Mouse (Mus musculus) lung, postnatal 10 days (tissue): Measurements from ENCODE around the gene Zdhhc15.
"Not testable (repeated sequence)": the region's sequence is repeated elsewhere in the genome, so short reads cannot be mapped to it uniquely, and the experiment has no call there.

ENCODE experiments used
- DNase-seq: peaks from one replicate; pipeline ENCODE4 v3.0.0; 2021

Zdhhc15 gene

DNA sequence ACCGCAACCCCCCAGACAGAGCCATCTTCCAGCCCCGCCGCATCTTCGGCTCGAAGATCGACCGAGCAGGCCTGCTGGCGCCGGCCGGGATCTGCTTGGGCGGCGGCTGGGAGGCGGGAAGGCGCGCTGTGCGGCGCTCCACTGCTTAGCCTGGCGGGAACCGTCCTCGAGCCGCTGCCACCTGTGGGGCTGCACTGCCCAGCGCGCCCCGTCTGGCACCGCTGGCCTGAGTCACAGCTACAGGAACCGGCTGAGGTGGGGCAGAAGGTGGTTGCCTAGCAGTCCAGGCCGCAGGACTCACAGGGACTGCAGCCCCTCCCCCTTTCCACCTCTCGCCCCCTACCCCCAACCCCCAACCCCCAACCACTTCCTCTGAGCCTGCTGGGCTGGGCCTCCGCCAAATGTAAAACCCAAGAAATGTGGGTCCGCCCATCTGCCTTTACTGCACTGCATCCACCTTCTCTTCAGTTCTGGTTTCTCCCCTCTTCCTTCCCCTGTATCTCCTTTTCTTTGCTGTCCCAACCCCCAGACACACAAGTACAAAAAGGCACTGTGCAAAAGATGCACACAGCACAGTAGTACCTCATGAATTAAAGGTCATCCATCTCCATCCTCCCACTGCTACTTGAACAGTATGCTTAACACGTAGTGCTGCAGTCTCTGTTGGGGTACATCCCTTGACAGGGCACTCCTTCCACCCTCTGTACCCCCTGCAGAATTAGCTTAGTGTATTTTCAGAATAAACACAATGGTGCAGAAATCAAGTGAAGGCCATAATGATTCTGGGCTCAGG lies at the start of gene Zdhhc15:
Gene Zdhhc15 (minus strand): TSS at position 308 of the 793 bp plus-strand sequence.
- DNase-seq, result peak; percentile 65

DNA sequence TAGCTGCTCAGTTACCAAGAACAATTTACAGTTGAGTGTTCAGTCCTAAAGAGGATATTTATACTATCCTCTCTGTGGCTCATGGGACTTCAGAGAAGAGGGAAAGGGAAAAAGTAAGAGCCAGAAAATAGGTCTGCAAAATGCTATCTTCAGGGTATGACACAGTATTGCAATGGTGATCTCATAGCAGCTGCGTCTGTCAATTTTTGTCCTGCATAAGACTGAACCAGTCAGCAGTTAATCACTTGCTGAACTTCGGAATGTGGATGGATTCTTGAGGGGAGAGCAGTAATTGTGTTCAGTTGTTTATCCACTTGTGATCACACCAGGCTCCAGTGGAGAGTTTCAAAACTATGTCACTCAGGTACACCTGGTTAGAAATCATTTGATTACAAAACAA lies 37.1 kb upstream of the Zdhhc15 start:
- DNase-seq, result no peak

- peak; percentile 1 for DNase-seq
Observed at GRCm38 (mm10) chrX:104669850-104670756, 761 bp downstream of the Zdhhc15 start.

DNA sequence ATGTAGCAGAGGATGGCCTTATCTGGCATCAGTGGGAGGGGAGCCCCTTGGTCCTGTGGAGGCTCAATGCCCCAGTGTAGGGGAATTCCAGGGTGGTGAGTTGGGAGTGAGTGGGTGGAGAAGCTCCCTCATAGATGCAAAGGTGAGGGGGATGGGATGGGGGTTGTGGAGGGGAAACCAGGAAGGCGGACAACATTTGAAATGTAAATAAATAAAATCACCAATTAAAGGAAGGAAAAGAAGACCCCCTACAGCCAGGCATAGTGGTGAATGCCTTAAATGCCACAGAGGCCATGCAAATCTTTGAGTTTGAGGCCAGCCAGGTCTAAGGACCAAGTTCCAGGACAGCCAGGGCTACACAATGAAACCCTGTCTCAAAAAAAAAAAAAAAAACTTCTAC lies 13.9 kb downstream of the Zdhhc15 start:
- DNase-seq, result no peak

DNA sequence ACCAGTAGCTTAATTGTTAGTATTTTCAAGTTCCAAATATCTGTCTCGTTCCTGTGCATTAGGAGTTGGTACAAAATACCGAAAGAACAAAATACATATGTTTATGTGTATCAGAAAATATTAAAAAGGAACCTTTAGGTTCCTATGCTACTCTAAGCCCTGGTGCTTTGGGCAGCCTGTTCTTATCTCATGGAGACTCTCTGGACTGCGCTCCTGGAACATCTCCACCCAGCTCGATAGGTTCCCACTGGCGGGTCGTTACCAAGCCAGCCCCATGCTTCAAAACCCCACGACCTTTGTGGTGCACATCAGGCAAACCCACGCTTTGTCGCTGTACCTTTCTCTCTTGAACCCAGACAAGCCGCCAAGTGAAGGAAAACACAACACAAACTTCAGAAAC lies 58.3 kb downstream of the Zdhhc15 start:
- no peak for DNase-seq

- not testable (repeated sequence) for DNase-seq
Observed at GRCm38 (mm10) chrX:104603738-104604430, 67.0 kb downstream of the Zdhhc15 start.

DNA sequence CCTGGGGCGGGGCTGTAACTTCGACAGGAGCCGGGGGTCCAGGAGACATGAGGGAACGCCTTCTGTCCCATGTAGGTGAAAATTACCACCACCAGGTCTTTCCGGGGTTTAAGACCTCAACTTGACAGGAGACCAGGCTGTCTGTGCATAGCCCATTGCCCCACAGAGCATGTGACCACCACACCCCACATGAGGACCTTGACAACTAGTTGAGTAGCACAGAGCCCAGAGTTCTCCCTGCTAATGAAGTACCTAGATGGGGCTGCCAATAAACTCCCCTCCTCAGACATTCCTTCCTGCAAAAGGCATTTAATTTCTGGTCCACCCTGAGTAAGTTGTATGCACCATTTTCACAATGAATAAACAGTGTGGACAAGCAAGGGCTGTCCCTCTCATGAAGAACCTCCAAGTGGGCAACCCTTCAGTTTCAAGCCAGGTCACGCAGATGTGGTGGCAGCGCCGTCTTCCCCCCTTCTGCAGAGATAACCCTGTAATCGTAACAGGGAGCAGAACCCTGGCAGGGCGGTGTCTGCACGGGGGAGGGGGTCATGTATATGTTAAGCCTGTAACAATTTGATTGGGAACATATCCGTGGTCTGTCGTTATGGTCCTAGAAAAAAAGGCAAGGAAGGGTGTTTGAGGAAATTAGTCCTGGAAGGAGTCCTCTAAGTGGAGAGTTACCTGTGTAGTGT lies 68.5 kb downstream of the Zdhhc15 start:
- DNase-seq, result not testable (repeated sequence)

GRCm38 (mm10) chrX:104573946-104574345 lies 96.9 kb downstream of the Zdhhc15 start:
- no peak for DNase-seq

- peak; percentile 20 for DNase-seq
Observed at GRCm38 (mm10) chrX:104567497-104567896, 103.4 kb downstream of the Zdhhc15 start.

GRCm38 (mm10) chrX:104545283-104545682 lies 125.6 kb downstream of the Zdhhc15 start:
- DNase-seq, result no peak

DNA sequence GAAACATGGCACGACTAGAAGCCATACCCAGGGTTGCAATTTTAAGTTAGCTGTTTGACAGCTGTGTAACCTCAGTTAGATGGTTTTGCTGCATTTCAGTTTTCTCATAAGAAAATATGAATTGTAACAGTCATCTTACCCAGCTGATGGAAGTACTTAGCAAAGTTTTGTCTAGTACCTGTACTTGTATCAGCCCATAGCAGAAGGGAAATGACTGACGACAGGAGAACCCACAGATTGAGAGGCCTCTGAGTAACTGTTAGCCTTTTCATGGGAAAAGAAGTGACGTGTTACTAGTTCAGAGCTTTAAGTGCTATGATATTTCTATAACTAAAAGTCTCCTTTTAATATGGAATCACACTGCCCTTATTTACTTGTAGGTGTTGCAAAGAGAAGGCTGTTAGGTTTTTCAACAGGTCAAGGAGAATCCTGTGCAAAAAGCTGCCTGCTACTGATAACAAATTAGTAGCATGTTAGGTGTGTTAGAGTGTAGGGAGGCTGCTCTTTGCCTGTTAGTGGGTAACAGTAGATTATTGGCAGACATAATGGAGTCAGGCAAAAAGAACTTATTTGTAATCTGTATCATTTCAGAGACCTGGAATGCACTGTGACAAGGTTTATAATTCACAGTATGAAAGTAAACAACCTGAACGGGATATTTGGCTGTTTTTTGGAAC lies 126.8 kb downstream of the Zdhhc15 start:
- DNase-seq, result no peak

DNA sequence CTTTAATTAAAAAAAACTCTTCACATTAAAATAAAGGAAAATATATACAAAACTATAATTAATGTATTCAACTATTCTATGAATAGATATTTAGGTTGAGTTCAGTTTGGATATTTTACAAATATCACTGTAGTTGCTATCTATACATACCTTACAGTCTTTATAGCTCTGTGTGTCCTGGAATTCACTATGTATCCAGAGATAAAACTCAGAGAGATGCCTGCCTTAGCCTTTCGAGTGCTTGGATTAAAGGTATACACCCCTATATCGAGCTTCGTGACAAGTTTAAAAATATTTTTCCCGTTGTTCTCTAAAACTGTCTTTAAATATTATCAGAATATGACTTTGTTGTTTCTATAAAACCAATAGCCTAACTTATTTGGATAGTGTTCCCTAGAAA lies 128.2 kb downstream of the Zdhhc15 start:
- no peak for DNase-seq

- no peak for DNase-seq
Observed at GRCm38 (mm10) chrX:104501765-104502164, 169.1 kb downstream of the Zdhhc15 start.

DNA sequence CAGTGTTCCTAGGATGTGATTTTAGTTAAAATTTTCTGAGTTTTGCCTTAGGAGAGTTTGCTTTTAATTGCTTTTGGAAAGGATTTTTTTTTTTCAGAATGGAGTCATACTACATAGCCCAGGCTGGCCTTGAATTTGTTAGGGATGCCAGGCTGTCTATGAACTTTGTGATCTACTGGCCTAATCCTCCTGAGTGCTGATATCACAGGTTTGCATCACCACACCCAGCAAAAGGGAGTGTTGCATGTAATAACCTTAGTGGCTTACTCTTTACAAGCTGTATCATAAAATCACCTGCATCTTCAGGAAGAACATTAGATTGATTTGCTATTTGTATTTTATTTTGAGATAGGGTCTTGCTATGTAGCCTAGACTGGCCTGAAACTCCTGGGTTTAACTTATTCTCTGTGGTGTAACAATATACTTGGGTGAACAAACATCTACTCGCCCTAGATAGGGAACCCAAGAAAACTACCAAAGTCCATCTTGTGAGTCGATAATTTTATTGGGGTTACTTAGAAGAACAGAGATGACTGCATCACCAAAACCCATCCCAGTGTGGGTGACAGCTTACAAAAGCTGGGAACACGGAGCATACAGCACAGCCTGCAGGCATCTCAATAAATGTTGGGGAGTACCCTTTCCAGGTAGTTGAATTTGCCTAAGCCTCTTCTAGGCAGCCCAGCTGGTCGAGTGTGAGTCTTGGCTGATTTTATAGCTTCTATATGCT lies 181.1 kb downstream of the Zdhhc15 start:
- no peak for DNase-seq

DNA sequence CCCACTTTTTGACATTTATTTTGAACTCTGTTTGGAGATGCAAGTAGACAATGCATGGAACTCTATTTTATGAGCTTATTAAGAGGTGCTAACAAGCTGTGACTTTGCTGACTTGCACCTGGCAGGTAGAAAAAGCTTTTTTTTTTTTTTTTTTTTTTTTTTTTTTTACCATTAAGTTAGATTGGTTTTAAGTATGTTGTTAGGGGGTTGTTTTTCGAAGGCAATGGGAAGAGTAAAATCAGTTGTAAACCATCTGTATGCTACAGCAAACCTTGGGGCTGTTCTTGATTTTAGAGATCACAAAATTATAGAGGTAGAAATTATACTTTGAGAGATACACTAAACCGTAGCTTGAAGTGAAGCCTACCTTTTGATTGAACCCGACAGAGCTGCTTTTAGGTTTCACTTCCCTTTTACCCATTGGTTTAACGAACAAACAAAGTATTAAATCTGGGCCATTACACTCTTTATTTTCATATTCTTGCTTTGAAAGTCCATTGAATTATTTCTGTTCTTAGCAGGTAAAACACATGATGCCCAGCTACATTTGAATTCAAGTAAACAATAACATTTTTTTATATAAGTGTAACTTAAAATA lies 181.9 kb downstream of the Zdhhc15 start:
- no peak for DNase-seq

DNA sequence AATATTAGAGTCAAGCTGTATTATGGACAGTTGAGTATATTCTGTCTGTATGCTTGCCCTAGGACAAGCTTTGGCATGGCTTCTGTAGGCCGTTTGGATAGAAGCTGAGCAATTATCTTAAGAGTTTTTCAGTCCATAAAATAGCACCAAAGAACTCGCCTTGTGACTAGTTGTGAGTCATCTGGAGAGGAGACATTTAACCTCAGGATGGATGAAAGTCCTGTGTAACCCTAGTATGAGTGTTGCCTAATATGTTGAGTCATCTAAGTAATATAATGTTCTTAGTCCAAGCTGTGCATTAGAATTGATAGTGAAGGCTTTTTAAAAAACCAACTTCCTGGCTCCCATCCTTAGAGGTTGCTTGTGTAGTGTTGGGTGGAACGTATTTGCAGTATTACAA lies 182.8 kb downstream of the Zdhhc15 start:
- no peak for DNase-seq
